Mouse (Mus musculus) forebrain, embryonic 16.5 days (tissue): Measurements from ENCODE around the gene Tmod2. TPM values are rescaled to one million over a fixed set of nuclear protein-coding genes. Genes with fewer than 3 reads are reported as not detected.
A peak's percentile ranks its signal among the peaks of the same experiment; 100 is the strongest.

Experiments
- ATAC-seq: fragments of 200-750 bp; cut with Nextera tagmentation; 2 replicates; pipeline ENCODE4 v1.8.0; 2017; ENCODE audit warnings: mild to moderate bottlenecking, moderate library complexity
- H3K27ac ChIP-seq: fragments of 300-500 bp; sonication (generic); 2 replicates; pipeline ENCODE4 v1.5.1; 2014; ENCODE audit warnings: low read length, control low read depth
- H3K27me3 ChIP-seq: fragments of 300-500 bp; sonication (generic); replicated peaks from 2 replicates; pipeline ENCODE4 v1.6.1; 2014; ENCODE audit warnings: low read length; ENCODE audit not compliant: control insufficient read depth, insufficient read depth
- H3K36me3 ChIP-seq: fragments of 300-500 bp; sonication (generic); 2 replicates; pipeline ENCODE4 v1.6.1; 2014; ENCODE audit not compliant: control insufficient read depth, insufficient read depth
- H3K4me1 ChIP-seq: fragments of 300-500 bp; sonication (generic); replicated peaks from 2 replicates; pipeline ENCODE4 v1.6.1; 2014; ENCODE audit warnings: low read length; ENCODE audit not compliant: control insufficient read depth, insufficient read depth
- H3K4me2 ChIP-seq: fragments of 300-500 bp; sonication (generic); 2 replicates; pipeline ENCODE4 v1.6.1; 2014; ENCODE audit warnings: mild to moderate bottlenecking, low read length, control low read depth
- H3K4me3 ChIP-seq: fragments of 300-500 bp; sonication (generic); replicated peaks from 2 replicates; pipeline ENCODE4 v1.5.1; 2014; ENCODE audit warnings: mild to moderate bottlenecking, low read length, control low read depth
- H3K9ac ChIP-seq: fragments of 300-500 bp; sonication (generic); replicated peaks from 2 replicates; pipeline ENCODE4 v1.6.1; 2014; ENCODE audit warnings: low read depth, low read length, control low read depth
- H3K9me3 ChIP-seq: fragments of 300-500 bp; sonication (generic); 2 replicates; pipeline ENCODE4 v1.6.1; 2016; ENCODE audit warnings: low read length; ENCODE audit not compliant: control insufficient read depth
- WGBS: fragments of 180-500 bp; shearing (Covaris S2); extraction: QIAGEN DNeasy Blood & Tissue Kit; methylation state at CpG from one replicate; pipeline ENCODE4 v1.1.7; 2014; 5-methylcytosine and 5-hydroxymethylcytosine counted together
- polyA plus RNA-seq: library from polyadenylated mRNA; unstranded; fragments of >200 nt; fragmentation: Nextera tagmentation; extraction: Ambion mirVana; gene quantifications from 2 replicates; pipeline ENCODE4 v1.2.1, GENCODE M21; 2015

The Tmod2 gene
- polyA plus RNA-seq, 1 experiment from 2014 or later, result 274 TPM

DNA sequence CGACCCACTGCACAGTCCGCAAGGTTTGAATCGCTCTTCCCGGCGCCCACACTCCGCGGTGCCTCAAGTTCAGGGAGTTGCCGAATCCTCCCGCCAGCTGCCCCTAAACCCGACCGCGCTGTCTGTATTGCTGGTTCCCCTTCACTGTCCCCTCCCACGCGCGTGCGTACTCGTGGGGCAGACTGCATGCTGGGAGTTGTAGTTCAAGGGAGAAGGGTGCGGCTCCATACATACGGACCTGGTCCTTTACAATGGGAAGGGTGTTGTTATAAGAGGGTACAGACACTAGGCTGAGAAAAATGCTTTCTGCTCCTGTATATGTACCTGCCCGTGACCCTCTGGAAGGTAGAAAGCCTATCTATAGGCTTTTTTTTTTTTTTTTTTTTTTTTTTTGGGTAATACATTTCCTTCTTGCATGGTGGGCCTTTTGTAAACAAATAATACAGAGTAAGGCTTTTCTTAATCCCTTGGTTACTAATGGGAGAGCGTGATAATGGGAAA lies 51.6 kb downstream of the Tmod2 start, which contains the start of gene Tmod3:
Gene Tmod3, minus strand, starts transcription at position 146 of the 501 bp plus-strand sequence.
- 2% methylated on average over 21 of the region's 21 CpGs for WGBS
- ATAC-seq, result peak; percentile 98

DNA sequence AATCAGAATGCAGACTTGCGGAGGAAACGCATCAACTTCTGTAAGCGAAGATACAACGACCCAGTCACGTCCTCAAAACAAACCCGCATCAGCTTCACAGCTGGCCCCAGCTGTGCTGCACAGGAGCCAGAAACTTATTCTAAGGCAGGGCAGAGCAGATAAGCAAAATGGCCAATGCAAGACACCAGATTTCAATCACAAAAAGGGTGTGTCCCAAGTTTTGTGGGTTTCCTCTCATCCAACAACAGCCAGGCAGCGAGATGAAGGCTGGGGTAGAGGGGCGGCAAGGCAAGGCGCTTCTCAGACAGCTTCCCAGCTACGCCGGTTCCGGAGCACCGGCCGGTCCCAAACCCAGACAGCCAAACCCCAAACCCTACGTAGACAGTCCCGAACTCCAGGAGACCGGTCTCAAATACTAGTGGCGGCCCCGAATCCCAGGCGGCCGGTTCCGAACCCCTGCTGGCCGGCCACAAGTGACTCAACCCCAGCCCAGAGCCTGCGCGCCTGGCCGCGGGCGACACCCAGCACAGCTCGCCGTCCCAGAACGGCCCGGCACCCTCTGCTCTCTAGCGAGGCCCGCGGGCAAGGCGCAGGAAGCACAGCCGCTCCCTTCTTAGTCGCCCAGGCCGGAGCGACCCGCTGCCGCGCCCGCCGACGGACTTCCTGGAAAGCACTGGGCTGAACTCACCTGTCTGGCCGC lies 52.2 kb downstream of the Tmod2 start:
- WGBS, result under 1% methylated on average over 47 of the region's 47 CpGs
- peak; percentile 88 for ATAC-seq
- Histone ChIP-seq H3K4me2 (peak overlapping the region; percentile 58), H3K9me3 (no peaks in the 10 kb centered on the region), H3K27ac (peak overlapping the region; percentile 50), H3K27me3 (no peaks in the 10 kb centered on the region), H3K9ac (peak overlapping the region; percentile 81), H3K36me3 (no peaks in the 10 kb centered on the region), H3K4me3 (peak overlapping the region; percentile 90), H3K4me1 (peaks cover 14% of the 10 kb centered on the region)

More for the DNA sequence above, 51.6 kb downstream of the Tmod2 start, which contains the start of gene Tmod3:
- peak within 1 kb of the TSS; percentile 50 for H3K27ac ChIP-seq
- H3K9ac ChIP-seq, result peak within 1 kb of the TSS; percentile 81
- H3K9me3 ChIP-seq, result no peaks in the 10 kb centered on the region
- H3K4me3 ChIP-seq, result peak within 1 kb of the TSS; percentile 90
- H3K36me3 ChIP-seq, result no peaks in the 10 kb centered on the region
- peaks cover 14% of the 10 kb centered on the region for H3K4me1 ChIP-seq
- H3K4me2 ChIP-seq, result peak within 1 kb of the TSS; percentile 58
- H3K27me3 ChIP-seq, result no peaks in the 10 kb centered on the region

DNA sequence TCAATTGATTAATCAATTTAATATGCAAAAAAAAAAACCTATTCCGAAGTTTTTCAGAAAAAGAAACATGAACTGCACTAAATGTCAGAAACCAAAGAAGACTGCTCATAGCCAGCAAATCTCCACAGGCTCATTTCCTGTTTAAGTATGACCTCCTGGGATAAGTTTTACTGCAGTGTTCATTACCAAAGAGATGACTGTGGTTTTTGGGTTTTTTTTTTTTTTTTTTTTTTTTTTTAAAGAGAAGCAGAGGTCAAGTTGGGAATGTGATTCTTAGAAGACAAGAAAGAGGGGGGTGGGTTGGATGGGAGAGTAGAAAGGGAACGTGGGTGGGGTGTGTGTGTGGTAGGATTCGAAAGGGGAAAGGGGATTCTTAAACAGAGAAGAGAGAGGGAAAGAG lies 52.8 kb downstream of the Tmod2 start:
- peak overlapping the region; percentile 81 for H3K9ac ChIP-seq
- H3K4me2 ChIP-seq, result peak overlapping the region; percentile 58
- H3K4me3 ChIP-seq, result peak overlapping the region; percentile 90
- no peak overlapping the region for H3K27ac ChIP-seq
- no peak for ATAC-seq
- WGBS, result 29% methylated on average over 3 of the region's 3 CpGs
- no peaks in the 10 kb centered on the region for H3K9me3 ChIP-seq
- no peaks in the 10 kb centered on the region for H3K36me3 ChIP-seq
- H3K4me1 ChIP-seq, result peaks cover 14% of the 10 kb centered on the region
- H3K27me3 ChIP-seq, result no peaks in the 10 kb centered on the region

DNA sequence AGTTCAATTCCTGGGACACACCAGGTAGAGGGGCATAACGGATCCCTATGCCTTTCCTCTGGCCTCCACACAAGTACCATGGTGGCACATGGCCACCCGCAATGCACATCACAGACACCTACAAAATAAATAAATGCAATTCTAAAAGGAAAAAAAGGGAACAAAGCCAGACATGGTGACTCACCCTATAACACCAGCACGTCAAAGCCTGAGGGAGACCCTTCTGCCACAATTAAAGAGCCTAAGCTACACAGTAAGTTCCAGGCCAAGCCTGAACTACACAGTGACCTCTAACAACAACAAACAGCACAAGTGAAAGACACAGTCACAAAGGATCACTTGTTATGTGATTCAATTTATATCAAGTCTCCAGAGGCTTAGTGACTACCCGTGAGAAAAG lies 57.4 kb downstream of the Tmod2 start:
- Histone ChIP-seq H3K36me3 (no peaks in the 10 kb centered on the region), H3K4me2 (no peak overlapping the region), H3K4me1 (peaks cover 20% of the 10 kb centered on the region), H3K27me3 (no peaks in the 10 kb centered on the region), H3K9me3 (no peaks in the 10 kb centered on the region; the same call in 1 of the 2 replicates), H3K27ac (no peak overlapping the region), H3K9ac (no peak overlapping the region), H3K4me3 (no peak overlapping the region)
- ATAC-seq, result no peak
- 55% methylated on average over 4 of the region's 4 CpGs for WGBS

DNA sequence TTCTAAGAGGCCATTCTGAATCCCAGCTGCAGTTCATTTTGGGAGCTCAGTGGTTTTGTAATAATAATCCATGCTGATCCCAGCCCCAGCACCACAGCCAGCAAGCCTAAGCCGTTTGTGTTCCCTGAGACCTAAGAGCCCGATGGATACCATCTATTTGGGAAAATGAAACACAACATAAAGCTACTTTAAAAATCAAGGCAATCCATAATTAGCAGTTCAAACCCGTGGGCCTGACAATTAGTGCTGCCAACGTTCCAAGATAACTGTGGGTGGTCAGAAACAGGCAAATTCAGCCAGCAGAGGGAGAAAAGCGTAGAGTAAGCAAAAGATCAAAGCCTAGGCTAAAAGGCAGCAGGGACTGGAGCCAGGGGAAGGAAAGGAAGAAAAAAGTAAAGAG lies 59.8 kb downstream of the Tmod2 start:
- Histone ChIP-seq H3K9me3 (no peaks in the 10 kb centered on the region; the same call in 1 of the 2 replicates), H3K36me3 (no peaks in the 10 kb centered on the region), H3K4me3 (no peak overlapping the region), H3K9ac (no peak overlapping the region), H3K27me3 (no peaks in the 10 kb centered on the region), H3K4me1 (peaks cover 10% of the 10 kb centered on the region), H3K4me2 (no peak overlapping the region), H3K27ac (no peak overlapping the region)
- peak; percentile 52; the same call in 1 of the 2 replicates for ATAC-seq
- WGBS, result 27% methylated on average over 5 of the region's 5 CpGs

DNA sequence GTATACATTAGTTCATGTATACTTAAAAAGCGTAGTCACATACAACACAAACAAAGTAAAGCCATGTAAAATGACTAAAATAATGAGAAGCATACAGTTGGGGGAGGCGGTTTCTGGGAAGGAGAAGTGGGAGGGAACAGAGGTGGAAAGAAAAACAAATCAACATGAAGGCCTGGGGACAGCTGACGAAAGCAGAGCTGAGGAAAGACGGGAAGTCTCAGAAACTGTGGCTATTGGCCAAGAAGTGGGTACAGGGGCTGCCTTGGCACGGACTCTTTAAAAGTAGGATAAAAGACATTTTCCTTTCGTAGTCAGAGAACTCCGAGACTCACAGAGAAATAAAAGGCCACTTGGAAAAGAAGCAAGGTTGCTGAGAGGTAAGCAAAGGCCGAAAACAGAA lies 62.1 kb downstream of the Tmod2 start:
- H3K36me3 ChIP-seq, result no peaks in the 10 kb centered on the region
- H3K4me1 ChIP-seq, result peaks cover 10% of the 10 kb centered on the region
- H3K27ac ChIP-seq, result no peak overlapping the region
- no peak overlapping the region; the same call in 1 of the 2 replicates for H3K4me2 ChIP-seq
- H3K9ac ChIP-seq, result no peak overlapping the region
- ATAC-seq, result no peak; the same call in 1 of the 2 replicates
- H3K27me3 ChIP-seq, result no peaks in the 10 kb centered on the region
- H3K4me3 ChIP-seq, result no peak overlapping the region
- WGBS, result 36% methylated on average over 8 of the region's 8 CpGs
- no peaks in the 10 kb centered on the region; the same call in 1 of the 2 replicates for H3K9me3 ChIP-seq

DNA sequence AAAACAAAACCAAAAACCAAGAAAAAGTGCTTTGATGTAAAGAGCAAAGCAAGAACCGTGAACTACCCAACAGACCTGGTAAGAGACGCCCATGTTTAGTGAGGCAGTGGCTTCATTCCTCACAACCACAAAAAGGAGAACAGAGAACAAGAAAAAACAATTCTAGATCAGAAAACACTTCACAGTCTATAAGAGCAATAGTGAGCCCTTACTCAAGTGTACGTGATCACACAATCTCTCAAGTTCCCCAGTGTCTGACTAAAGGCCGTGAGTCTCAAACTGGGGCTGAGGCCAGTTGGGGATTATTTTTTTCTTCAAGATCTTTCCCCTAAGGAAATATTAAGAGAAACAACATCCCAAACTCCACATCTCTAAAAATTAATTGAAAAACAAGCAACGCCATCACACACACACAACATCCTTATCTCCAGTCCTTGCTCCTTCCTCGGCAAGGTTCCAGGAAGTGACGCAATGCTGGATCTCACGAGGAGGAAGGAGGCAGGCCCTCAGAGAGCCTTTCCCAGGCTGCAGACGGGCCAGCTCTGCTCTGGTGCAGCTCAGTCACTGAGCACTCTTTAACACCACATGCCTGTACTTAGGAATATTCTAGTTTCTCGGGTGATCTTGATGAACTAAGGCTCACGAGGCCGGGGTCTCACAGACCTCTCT lies 64.1 kb downstream of the Tmod2 start:
- H3K4me1 ChIP-seq, result peaks cover 10% of the 10 kb centered on the region
- ATAC-seq, result no peak
- no peak overlapping the region for H3K4me2 ChIP-seq
- no peaks in the 10 kb centered on the region; the same call in 1 of the 2 replicates for H3K9me3 ChIP-seq
- H3K27me3 ChIP-seq, result no peaks in the 10 kb centered on the region
- no peak overlapping the region for H3K9ac ChIP-seq
- no peak overlapping the region for H3K27ac ChIP-seq
- H3K36me3 ChIP-seq, result no peaks in the 10 kb centered on the region
- no peak overlapping the region for H3K4me3 ChIP-seq
- 88% methylated on average over 12 of the region's 12 CpGs for WGBS

DNA sequence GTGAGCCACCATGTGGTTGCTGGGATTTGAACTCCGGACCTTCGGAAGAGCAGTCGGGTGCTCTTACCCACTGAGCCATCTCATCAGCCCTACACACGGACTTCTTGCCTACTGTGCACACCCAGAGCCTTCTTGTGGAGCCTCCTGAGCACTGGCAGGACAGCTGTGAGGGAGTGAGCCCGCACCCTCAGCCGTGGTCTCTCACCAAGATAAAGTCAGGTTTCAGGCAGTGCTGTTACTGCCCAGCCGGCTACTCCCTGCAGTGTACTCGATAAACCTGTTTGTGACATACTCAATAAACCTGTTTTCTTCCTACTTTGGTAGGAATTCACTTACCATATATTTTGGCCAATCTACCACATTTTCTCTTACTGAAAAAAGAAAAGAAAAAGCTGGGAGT lies 65.6 kb downstream of the Tmod2 start:
- Histone ChIP-seq H3K9ac (no peak overlapping the region), H3K4me3 (no peak overlapping the region), H3K4me1 (peaks cover 7% of the 10 kb centered on the region), H3K27me3 (no peaks in the 10 kb centered on the region), H3K27ac (no peak overlapping the region), H3K36me3 (no peaks in the 10 kb centered on the region), H3K9me3 (no peaks in the 10 kb centered on the region; the same call in 1 of the 2 replicates), H3K4me2 (no peak overlapping the region)
- WGBS, result 86% methylated on average over 8 of the region's 8 CpGs
- no peak for ATAC-seq

DNA sequence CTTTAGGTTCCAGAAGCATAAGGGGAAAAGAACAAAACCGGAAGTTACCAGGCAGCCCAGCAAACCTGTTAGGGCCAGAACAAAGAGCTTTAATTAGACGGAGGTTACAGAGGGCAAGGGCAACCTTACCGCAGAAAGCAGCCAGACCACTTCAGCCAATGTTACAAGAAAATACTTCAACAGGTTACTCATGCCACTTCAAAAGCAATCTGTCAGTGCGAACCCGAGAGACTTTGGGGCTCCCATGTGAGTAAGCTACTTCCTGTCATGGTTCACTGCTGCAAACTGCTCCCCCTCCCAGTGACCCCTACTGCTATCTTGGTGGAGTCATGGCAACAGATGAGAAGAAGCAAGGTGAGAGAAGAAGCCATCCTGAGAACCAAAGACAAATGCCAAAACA lies 69.6 kb downstream of the Tmod2 start:
- H3K36me3 ChIP-seq, result no peaks in the 10 kb centered on the region

More for the DNA sequence above, 69.6 kb downstream of the Tmod2 start:
- H3K27ac ChIP-seq, result no peak overlapping the region
- peaks cover 8% of the 10 kb centered on the region for H3K4me1 ChIP-seq
- WGBS, result 29% methylated on average over 5 of the region's 5 CpGs
- no peak overlapping the region for H3K4me2 ChIP-seq
- ATAC-seq, result no peak
- H3K9ac ChIP-seq, result no peak overlapping the region
- H3K9me3 ChIP-seq, result no peaks in the 10 kb centered on the region
- H3K4me3 ChIP-seq, result no peak overlapping the region
- H3K27me3 ChIP-seq, result no peaks in the 10 kb centered on the region
